Mouse (Mus musculus) embryonic fibroblast, embryonic 13.5 days (primary cell): ENCODE results near the gene Csrp1. TPM values are rescaled to one million over a fixed set of nuclear protein-coding genes. Genes with fewer than 3 reads are reported as not detected.

Experiments used
- H3K27ac ChIP-seq: 2 replicates; pipeline ENCODE4 v1.5.1; 2012; ENCODE audit warnings: low read length, control low read depth, inconsistent platforms; ENCODE audit not compliant: insufficient read depth
- H3K4me1 ChIP-seq: 2 replicates; pipeline ENCODE4 v1.6.1; 2011; ENCODE audit warnings: low read length; ENCODE audit not compliant: control insufficient read depth, insufficient read depth
- H3K4me3 ChIP-seq: 2 replicates; pipeline ENCODE4 v1.5.1; 2011; ENCODE audit warnings: mild to moderate bottlenecking, control low read depth, low read length; ENCODE audit not compliant: insufficient read depth
- CTCF ChIP-seq: IDR thresholded peaks from 2 replicates; pipeline ENCODE4 v1.5.1; 2011; ENCODE audit warnings: mild to moderate bottlenecking, control low read depth, low read length, moderate library complexity, borderline replicate concordance; ENCODE audit not compliant: insufficient read depth
- POLR2A ChIP-seq: IDR thresholded peaks from 2 replicates; pipeline ENCODE4 v1.6.1; 2011; ENCODE audit warnings: low read depth, mild to moderate bottlenecking, control low read depth, low read length, moderate library complexity
- polyA plus RNA-seq: library from polyadenylated mRNA; stranded (reverse); fragments of >200 nt; gene quantifications from 2 replicates; pipeline ENCODE4 v1.2.4, GENCODE M21; 2011; ENCODE audit warnings: low read depth; ENCODE audit not compliant: missing spikeins, insufficient read length

The Csrp1 gene
- polyA plus RNA-seq = 453 and 629 TPM in 2 replicates

GRCm38 (mm10) chr1:135719983-135720382 lies at the start of gene Csrp1:
Gene Csrp1, plus strand, starts transcription at chr1:135720061.
- no peaks in the 10 kb centered on the region; the same call in 1 of the 2 replicates for H3K4me1 ChIP-seq
- H3K4me3 ChIP-seq = no peak within 1 kb of the TSS
- H3K27ac ChIP-seq = no peak within 1 kb of the TSS
- TF ChIP-seq POLR2A (no peak), CTCF (no peak)

GRCm38 (mm10) chr1:135670397-135671130 lies 49.3 kb upstream of the Csrp1 start:
- Histone ChIP-seq H3K27ac (no peak overlapping the region), H3K4me1 (peaks cover 19% of the 10 kb centered on the region)
- peak; percentile 98 for TF ChIP-seq CTCF
- no peak for TF ChIP-seq POLR2A

GRCm38 (mm10) chr1:135671406-135671805 lies 48.5 kb upstream of the Csrp1 start:
- H3K4me3 ChIP-seq = no peak overlapping the region
- H3K4me1 ChIP-seq = peaks cover 23% of the 10 kb centered on the region
- H3K27ac ChIP-seq = no peak overlapping the region
- TF ChIP-seq POLR2A (no peak), CTCF (0 out of 2 replicates have a peak, but pooled peaks have one; percentile 21)

More at GRCm38 (mm10) chr1:135670397-135671130, 49.3 kb upstream of the Csrp1 start:
- H3K4me3 ChIP-seq = no peak overlapping the region

DNA sequence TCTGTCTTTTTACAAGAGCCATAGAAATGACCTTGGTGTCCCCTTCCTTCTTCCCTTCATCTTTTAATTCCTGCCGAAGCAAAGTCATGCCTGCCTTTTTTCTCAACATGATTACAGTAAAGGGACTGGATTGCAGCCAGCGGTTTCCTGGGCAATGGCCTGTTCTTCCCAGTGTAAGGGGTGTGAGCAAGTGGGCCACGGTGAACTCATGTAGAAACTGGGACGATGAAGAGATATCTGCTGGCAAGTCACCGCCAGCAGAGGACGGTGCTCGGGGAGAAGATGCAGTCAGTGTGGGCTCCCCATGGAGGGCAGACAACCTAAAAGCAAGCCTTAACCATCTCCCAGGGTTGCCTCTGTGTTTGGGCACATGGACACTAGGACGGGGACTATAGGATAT lies 47.9 kb upstream of the Csrp1 start:
- Histone ChIP-seq H3K4me1 (peaks cover 23% of the 10 kb centered on the region), H3K27ac (peak overlapping the region; percentile 2; the same call in 1 of the 2 replicates), H3K4me3 (no peak overlapping the region)
- TF ChIP-seq POLR2A (no peak), CTCF (no peak)

DNA sequence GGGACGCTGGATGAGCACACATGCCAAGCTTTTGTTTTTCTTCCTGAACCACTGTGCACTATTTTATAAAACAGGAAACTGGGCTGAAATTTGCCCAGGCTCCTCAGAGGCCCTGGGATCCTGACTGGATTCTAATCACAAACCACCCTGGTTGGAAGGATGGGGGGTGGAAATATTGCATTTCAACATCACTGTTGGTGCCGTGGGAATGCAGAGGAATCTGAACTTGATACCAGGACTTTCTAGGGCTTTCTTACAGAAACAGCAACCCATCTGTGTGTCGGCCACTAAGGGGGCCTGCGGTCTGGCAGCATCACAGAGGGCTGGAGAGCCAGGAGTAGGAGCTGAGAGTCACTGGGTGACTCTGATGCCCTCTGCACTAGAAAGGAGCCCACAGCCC lies 47.5 kb upstream of the Csrp1 start:
- peaks cover 23% of the 10 kb centered on the region for H3K4me1 ChIP-seq
- TF ChIP-seq POLR2A = no peak
- no peak for TF ChIP-seq CTCF
- H3K4me3 ChIP-seq = no peak overlapping the region
- H3K27ac ChIP-seq = peak overlapping the region; percentile 2

GRCm38 (mm10) chr1:135673423-135673822 lies 46.4 kb upstream of the Csrp1 start:
- TF ChIP-seq POLR2A = no peak
- TF ChIP-seq CTCF = no peak
- H3K4me3 ChIP-seq = no peak overlapping the region
- H3K27ac ChIP-seq = no peak overlapping the region
- peaks cover 20% of the 10 kb centered on the region for H3K4me1 ChIP-seq

DNA sequence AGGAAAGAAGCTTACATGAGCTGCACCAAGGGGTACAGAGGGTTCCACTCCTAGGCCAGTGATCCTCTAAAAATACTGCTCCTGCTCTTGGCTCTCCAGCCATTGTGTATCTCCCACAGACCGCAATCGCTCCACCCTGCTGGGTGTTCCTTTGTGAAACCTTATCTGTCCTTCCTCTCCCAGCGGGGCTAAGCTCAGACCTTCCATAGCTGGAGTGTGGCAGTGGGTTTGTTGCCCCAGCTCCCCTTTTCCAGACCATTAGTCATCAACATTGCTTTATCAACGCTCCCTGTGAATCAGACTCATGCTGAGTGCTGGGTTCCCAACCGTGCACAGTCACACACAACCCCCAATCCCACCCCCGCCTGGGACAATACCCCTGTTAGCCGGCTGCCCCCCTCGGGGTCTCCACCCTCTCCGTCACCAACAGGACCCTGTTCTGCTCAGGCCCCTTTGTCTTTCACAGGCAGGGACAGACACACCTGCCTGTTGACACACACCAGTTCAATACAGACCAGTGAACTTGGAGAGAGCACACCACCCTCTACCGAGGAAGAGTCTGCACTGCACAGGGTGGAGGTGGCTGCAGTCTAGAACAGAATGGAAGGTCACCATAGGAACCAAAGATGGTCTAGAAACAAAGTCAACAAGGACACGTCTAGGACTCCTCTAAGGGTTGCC lies 44.3 kb upstream of the Csrp1 start:
- no peak for TF ChIP-seq POLR2A
- Histone ChIP-seq H3K27ac (no peak overlapping the region), H3K4me1 (peaks cover 11% of the 10 kb centered on the region; the same call in 1 of the 2 replicates), H3K4me3 (no peak overlapping the region)

- Histone ChIP-seq H3K4me1 (peaks cover 11% of the 10 kb centered on the region; the same call in 1 of the 2 replicates), H3K4me3 (no peak overlapping the region), H3K27ac (no peak overlapping the region)
- TF ChIP-seq POLR2A (no peak), CTCF (no peak)
These were observed 43.6 kb upstream of the Csrp1 start for GRCm38 (mm10) chr1:135676247-135676646.

GRCm38 (mm10) chr1:135676938-135677682 lies 42.8 kb upstream of the Csrp1 start:
- TF ChIP-seq POLR2A = no peak
- H3K4me3 ChIP-seq = no peak overlapping the region
- 0 out of 2 replicates have a peak, but pooled peaks cover 5% of the 10 kb centered on the region for H3K4me1 ChIP-seq
- H3K27ac ChIP-seq = no peak overlapping the region
